Mouse (Mus musculus): ENCODE measurements at regions not wholly inside any gene's neighbourhood (a gene's known extent, or its start where the extent isn't known, plus 50 kb on each side); places are given as distances from the start of the nearest gene placed in this dataset.

DNA sequence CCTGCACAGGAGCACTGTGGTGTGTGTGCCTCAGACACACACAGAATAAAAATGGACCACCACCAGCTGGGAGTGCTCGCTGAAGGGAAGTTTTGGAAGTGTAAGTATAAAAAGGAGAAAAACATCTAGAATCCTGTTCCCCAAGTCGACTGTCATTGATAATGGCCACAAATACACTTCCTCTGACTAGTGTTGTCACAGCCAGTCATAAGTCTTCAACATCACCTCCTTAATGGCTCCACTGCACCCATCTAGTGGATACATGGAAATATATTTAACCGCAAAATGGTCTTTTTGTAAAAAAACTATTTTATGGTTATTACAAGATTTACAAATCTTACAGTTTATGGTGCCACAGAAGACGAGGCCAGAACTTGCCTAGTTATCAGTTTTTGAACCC lies 73.7 kb upstream of the Slc34a2 start:
- TF ChIP-seq POLR2A (IDR thresholded peaks at IDR 0.05; ENCODE audit: low read depth, low read length): no peak
- TF ChIP-seq CTCF (IDR thresholded peaks at IDR 0.05; ENCODE audit: borderline replicate concordance, insufficient read depth, low read length): no peak
